11 mouse cellular contexts compared by ENCODE assay signal in genomic region chr17:65674710-65675171, GRCm38 (mm10). TPM values are rescaled to one million over a fixed set of nuclear protein-coding genes. Genes with fewer than 3 reads are reported as not detected.
DNase-seq lines count a peak whose midpoint lies in the region; ATAC-seq and TF ChIP-seq lines count a peak whose summit lies in the region.
"Had no signal": no experiment of that assay in that cellular context is flagged by ENCODE, and none has a peak within 500 bp of the region (broad histone marks: within the 10 kb centered on the region; RNA-seq: fewer than 3 reads in every experiment).

No protein-coding gene starts in this region.

- peak overlapping the region; percentile 32 for H3K27ac ChIP-seq in heart, adult 2 months
- H3K27ac ChIP-seq in liver, embryonic 13.5 days, result peak overlapping the region; percentile 29; the same call in 1 of the 2 replicates
- peak overlapping the region; percentile 77 for H3K27ac ChIP-seq in testis, adult 2 months (ENCODE audit: control insufficient read depth, insufficient read depth, low read depth, low read length)
- no peak overlapping the region for H3K27ac ChIP-seq in forebrain, postnatal 0 days (ENCODE audit: low read depth, low read length)

- peak; percentile 39 for ATAC-seq in liver, embryonic 13.5 days (ENCODE audit: low read depth)
- ATAC-seq in forebrain, postnatal 0 days, result no peak

- TF ChIP-seq CTCF in heart, adult 2 months (IDR thresholded peaks at IDR 0.05), result no peak
- TF ChIP-seq CTCF in testis, adult 2 months (IDR thresholded peaks at IDR 0.05; ENCODE audit: control insufficient read depth, insufficient read depth, insufficient replicate concordance, low read depth, low read length), result no peak
- no peak for TF ChIP-seq CTCF in forebrain, postnatal 0 days (IDR thresholded peaks at IDR 0.05; ENCODE audit: low read depth)

- no peaks in the 10 kb centered on the region for H3K79me2 ChIP-seq in heart, adult 2 months (replicated peaks; ENCODE audit: control insufficient read depth, insufficient read depth, low read length)

- no peak overlapping the region for H3K9ac ChIP-seq in heart, adult 2 months (ENCODE audit: low read depth, low read length)
- no peak overlapping the region for H3K9ac ChIP-seq in liver, embryonic 13.5 days
- H3K9ac ChIP-seq in forebrain, postnatal 0 days, result no peak overlapping the region

- intact Hi-C loops in heart, adult 2 months (cut with DNase I), result loop anchor here (5.0 kb wide), 2 partner anchors 57 to 58 kb away; no protein-coding TSS in a partner anchor

- WGBS in heart, adult 2 months, result 14% methylated on average over 1 of the region's 1 CpGs
- WGBS in liver, embryonic 13.5 days (ENCODE audit: insufficient replicate concordance), result 10% methylated on average over 1 of the region's 1 CpGs
- 50% methylated on average over 1 of the region's 1 CpGs for WGBS in forebrain, postnatal 0 days

- DNase-seq in ovary, adult 18-20 months (ENCODE audit: low spot score), result peak; percentile 74
- no peak for DNase-seq in ovary, postnatal 10 days (ENCODE audit: low spot score)
- DNase-seq in heart, adult 2 months, result peak in 1 of 2 experiments; percentile 36
- no peak for DNase-seq in liver, embryonic 13.5 days
- DNase-seq in embryo, embryonic 10.5 days (ENCODE audit: low spot score), result no peak
- no peak for DNase-seq in forebrain, postnatal 0 days
- DNase-seq in cerebellum, postnatal 10 days, result no peak
- DNase-seq: cerebellum, postnatal 36 days had no signal

- H3K27me3 ChIP-seq in heart, adult 2 months (ENCODE audit: control insufficient read depth, insufficient read depth, low read length), result no peaks in the 10 kb centered on the region
- H3K27me3 ChIP-seq in liver, embryonic 13.5 days, result no peaks in the 10 kb centered on the region
- no peaks in the 10 kb centered on the region for H3K27me3 ChIP-seq in testis, adult 2 months (ENCODE audit: control insufficient read depth, insufficient read depth, low read length)
- no peaks in the 10 kb centered on the region for H3K27me3 ChIP-seq in forebrain, postnatal 0 days (ENCODE audit: insufficient read depth, low read length)

- H3K36me3 ChIP-seq in heart, adult 2 months (ENCODE audit: control insufficient read depth, insufficient read depth, low read length), result no peaks in the 10 kb centered on the region
- H3K36me3 ChIP-seq in liver, embryonic 13.5 days, result no peaks in the 10 kb centered on the region
- H3K36me3 ChIP-seq in testis, adult 2 months (ENCODE audit: control insufficient read depth, insufficient read depth, low read length), result no peaks in the 10 kb centered on the region
- H3K36me3 ChIP-seq in forebrain, postnatal 0 days (ENCODE audit: insufficient read depth), result no peaks in the 10 kb centered on the region

- TF ChIP-seq EP300 in heart, adult 2 months (IDR thresholded peaks at IDR 0.05; ENCODE audit: insufficient read depth, low read depth, low read length), result no peak

- H3K9me3 ChIP-seq in liver, embryonic 13.5 days (replicated peaks), result no peaks in the 10 kb centered on the region
- no peaks in the 10 kb centered on the region for H3K9me3 ChIP-seq in forebrain, postnatal 0 days (ENCODE audit: low read length)

- TF ChIP-seq POLR2A in heart, adult 2 months (IDR thresholded peaks at IDR 0.05; ENCODE audit: insufficient read depth, low read depth, low read length), result no peak
- TF ChIP-seq POLR2A in testis, adult 2 months (IDR thresholded peaks at IDR 0.05; ENCODE audit: control insufficient read depth, low read depth, low read length), result no peak

- H3K4me2 ChIP-seq in liver, embryonic 13.5 days, result no peak overlapping the region
- no peak overlapping the region for H3K4me2 ChIP-seq in forebrain, postnatal 0 days (ENCODE audit: low read depth)

- H3K4me3 ChIP-seq in heart, adult 2 months, result no peak overlapping the region
- H3K4me3 ChIP-seq in liver, embryonic 13.5 days (replicated peaks), result no peak overlapping the region
- peak overlapping the region; percentile 39 for H3K4me3 ChIP-seq in testis, adult 2 months (ENCODE audit: control insufficient read depth, low read depth, low read length)
- H3K4me3 ChIP-seq in forebrain, postnatal 0 days (ENCODE audit: low read depth, low read length), result no peak overlapping the region

- peaks cover 12% of the 10 kb centered on the region for H3K4me1 ChIP-seq in heart, adult 2 months (ENCODE audit: control insufficient read depth, insufficient read depth, low read length)
- peaks cover 11% of the 10 kb centered on the region for H3K4me1 ChIP-seq in liver, embryonic 13.5 days (replicated peaks)
- peaks cover 4% of the 10 kb centered on the region; the same call in 1 of the 2 replicates for H3K4me1 ChIP-seq in testis, adult 2 months (ENCODE audit: control insufficient read depth, insufficient read depth, low read length)
- H3K4me1 ChIP-seq in forebrain, postnatal 0 days (ENCODE audit: insufficient read depth), result no peaks in the 10 kb centered on the region

RNA-seq across cellular contexts. Expression of gene Txndc2, which starts 32.8 kb away (rescaled TPM):
- not detected for total RNA-seq in heart, adult 2 months (2021)
- polyA plus RNA-seq in heart, adult 2 months (2012; rRNA removed), result 0.09 and 0.12 TPM in 2 replicates
- not detected in 2 replicates for polyA plus RNA-seq in liver, embryonic 13.5 days (2015; fragmentation: Nextera tagmentation; extraction: Ambion mirVana)
- polyA plus RNA-seq in testis, adult 2 months (2012; rRNA removed), result 219 and 252 TPM in 2 replicates
- 0.19 TPM in 1 of 2 replicates, not detected in the other for total RNA-seq in forebrain, postnatal 0 days (2014; rRNA removed)
- polyA plus RNA-seq in forebrain, postnatal 0 days (2015; fragmentation: Nextera tagmentation; extraction: Ambion mirVana), result not detected in 2 replicates
- total RNA-seq: gastrocnemius, adult 18-20 months; layer of hippocampus, postnatal 25 days had no signal

Comparison
In these comparisons a context has a peak if more than half of its experiments do, and no peak if none do; other contexts are left out.
1. RNA of gene Txndc2, which starts 32.8 kb away (polyA plus RNA-seq): 219 to 252 TPM in testis, adult 2 months; 0.09 to 0.12 TPM in heart, adult 2 months, not detected in forebrain, postnatal 0 days and not detected in liver, embryonic 13.5 days; every median in the first group is over 100 times any median in the second.